Mouse (Mus musculus) E14TG2a.4 (cell line): ENCODE results near the gene Cops7a.

ENCODE experiments used
- CTCF ChIP-seq: conservative IDR thresholded peaks from 2 replicates; pipeline ENCODE4 v1.5.1; 2014; ENCODE audit warnings: low read length
- NANOG ChIP-seq: IDR thresholded peaks from 2 replicates; pipeline ENCODE4 v1.6.1; 2014; ENCODE audit warnings: borderline replicate concordance, low read length, mixed read lengths
- POU5F1 ChIP-seq: IDR thresholded peaks from 2 replicates; pipeline ENCODE4 v1.6.1; 2014; ENCODE audit warnings: low read length, borderline replicate concordance

DNA sequence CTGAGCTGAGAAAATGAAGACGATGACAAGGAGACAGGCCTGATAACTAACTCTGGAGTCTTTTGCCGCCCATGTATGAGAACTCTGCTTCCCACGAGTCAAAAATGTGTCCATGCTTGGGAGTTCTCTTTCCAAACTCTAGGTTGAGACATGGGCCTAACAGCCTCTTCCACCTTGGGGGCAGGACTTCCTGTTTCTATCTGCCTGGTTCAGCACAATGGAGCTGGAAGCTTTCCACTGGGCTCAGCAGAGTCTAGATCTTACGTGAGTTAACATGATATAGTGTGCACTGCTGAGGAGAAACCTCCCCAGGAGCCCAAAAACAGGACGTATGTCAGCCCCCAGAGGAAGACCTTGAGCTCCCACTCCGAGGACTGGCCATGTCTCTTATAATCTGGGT, 52.1 kb downstream of the Cops7a start:
- TF ChIP-seq CTCF (no peak), POU5F1 (no peak), NANOG (no peak)
